Mouse (Mus musculus) small intestine, adult 2 months (tissue): ENCODE data around the gene Rmnd1. TPM values are rescaled to one million over a fixed set of nuclear protein-coding genes. Genes with fewer than 3 reads are reported as not detected.
A peak's percentile ranks its signal among the peaks of the same experiment; 100 is the strongest.
"Not testable (repeated sequence)": the region's sequence is repeated elsewhere in the genome, so short reads cannot be mapped to it uniquely, and the experiment has no call there.

Experiments used
- H3K27ac ChIP-seq: fragments of 200-500 bp; 2 replicates; pipeline ENCODE4 v1.5.1; 2012; ENCODE audit warnings: low read depth, low read length, control low read depth, inconsistent platforms; ENCODE audit not compliant: insufficient read depth
- H3K27me3 ChIP-seq: fragments of 200-500 bp; 2 replicates; pipeline ENCODE4 v1.6.1; 2012; ENCODE audit warnings: mild to moderate bottlenecking, moderate library complexity, low read length, inconsistent platforms; ENCODE audit not compliant: control insufficient read depth, insufficient read depth
- H3K36me3 ChIP-seq: fragments of 200-500 bp; 2 replicates; pipeline ENCODE4 v1.6.1; 2012; ENCODE audit warnings: mild to moderate bottlenecking, low read length, control low read depth, inconsistent platforms; ENCODE audit not compliant: control insufficient read depth, insufficient read depth
- H3K4me1 ChIP-seq: fragments of 200-500 bp; 2 replicates; pipeline ENCODE4 v1.6.1; 2012; ENCODE audit warnings: low read length, inconsistent platforms, mixed read lengths; ENCODE audit not compliant: control insufficient read depth, insufficient read depth, insufficient read length
- H3K4me3 ChIP-seq: fragments of 200-500 bp; 2 replicates; pipeline ENCODE4 v1.5.1; 2012; ENCODE audit warnings: low read depth, mild to moderate bottlenecking, control low read depth, inconsistent platforms, low read length, moderate library complexity
- CTCF ChIP-seq: fragments of 200-500 bp; IDR thresholded peaks from 2 replicates; pipeline ENCODE4 v1.5.1; 2012; ENCODE audit warnings: low read depth, mild to moderate bottlenecking, control low read depth, inconsistent platforms, low read length, moderate library complexity, mixed read lengths; ENCODE audit not compliant: insufficient replicate concordance, insufficient read length; ENCODE audit errors: extremely low read depth
- POLR2A ChIP-seq: fragments of 200-500 bp; IDR thresholded peaks from 2 replicates; pipeline ENCODE4 v1.6.1; 2012; ENCODE audit warnings: low read depth, mild to moderate bottlenecking, control low read depth, inconsistent platforms, low read length, moderate library complexity
- WGBS: fragments of 180-500 bp; shearing (Covaris S2); methylation state at CpG from one replicate; pipeline ENCODE4 v1.1.7; 2018; 5-methylcytosine and 5-hydroxymethylcytosine counted together
- polyA plus RNA-seq: library from polyadenylated mRNA; depleted of rRNA; stranded (reverse); fragments of >200 nt; gene quantifications from 2 replicates; pipeline ENCODE4 v1.2.3, GENCODE M21; 2012

Rmnd1 gene
- polyA plus RNA-seq, 1 experiment = 17.1 TPM

DNA sequence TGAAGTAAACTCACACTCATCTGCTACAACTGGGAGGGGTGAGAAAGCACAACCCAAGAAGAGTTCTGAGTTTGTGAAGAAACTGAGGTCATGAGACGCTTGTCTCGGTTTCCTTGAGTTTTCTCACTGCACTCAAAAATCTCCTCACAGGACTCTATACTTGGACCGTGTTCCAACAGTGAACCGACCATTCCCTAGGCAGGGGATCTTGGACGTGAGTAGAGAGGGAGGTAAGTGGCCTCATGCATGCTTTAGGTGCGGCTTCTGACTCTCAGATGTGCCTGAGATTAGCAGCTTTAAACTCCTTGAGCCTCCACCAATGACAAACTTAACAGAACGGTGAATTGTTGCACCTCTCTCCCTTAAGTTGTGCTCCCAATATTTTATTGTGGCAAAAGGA is 33.6 kb upstream of the Rmnd1 start:
- no peaks in the 10 kb centered on the region for H3K36me3 ChIP-seq
- H3K4me1 ChIP-seq = peaks cover 2% of the 10 kb centered on the region; the same call in 1 of the 2 replicates
- no peaks in the 10 kb centered on the region for H3K27me3 ChIP-seq
- WGBS = 67% methylated on average over 7 of the region's 7 CpGs
- no peak overlapping the region for H3K27ac ChIP-seq
- H3K4me3 ChIP-seq = no peak overlapping the region
- no peak for TF ChIP-seq POLR2A
- TF ChIP-seq CTCF = no peak

DNA sequence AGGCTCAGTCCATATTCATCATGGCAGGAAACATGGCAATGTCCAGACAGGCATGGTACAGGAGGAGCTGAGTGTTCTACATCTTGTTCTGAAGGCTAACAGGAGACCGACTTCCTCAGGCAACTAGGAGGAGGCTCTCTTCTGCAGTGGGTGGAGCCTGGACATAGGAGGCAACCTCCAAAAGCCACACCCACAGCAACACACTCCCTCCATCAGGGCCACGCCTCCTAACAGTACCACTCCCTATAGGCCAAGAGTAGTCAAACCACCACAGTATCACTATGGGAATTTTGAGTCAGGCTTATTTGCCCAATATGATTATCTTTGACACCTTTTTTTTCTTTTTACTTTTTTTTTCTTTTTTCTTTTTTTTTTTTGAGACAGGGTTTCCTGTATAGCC is 28.0 kb upstream of the Rmnd1 start:
- 90% methylated on average over 2 of the region's 2 CpGs for WGBS
- Histone ChIP-seq H3K27me3 (no peaks in the 10 kb centered on the region), H3K36me3 (peaks cover 3% of the 10 kb centered on the region), H3K4me1 (no peaks in the 10 kb centered on the region), H3K27ac (no peak overlapping the region), H3K4me3 (no peak overlapping the region)
- TF ChIP-seq CTCF (no peak), POLR2A (no peak)

DNA sequence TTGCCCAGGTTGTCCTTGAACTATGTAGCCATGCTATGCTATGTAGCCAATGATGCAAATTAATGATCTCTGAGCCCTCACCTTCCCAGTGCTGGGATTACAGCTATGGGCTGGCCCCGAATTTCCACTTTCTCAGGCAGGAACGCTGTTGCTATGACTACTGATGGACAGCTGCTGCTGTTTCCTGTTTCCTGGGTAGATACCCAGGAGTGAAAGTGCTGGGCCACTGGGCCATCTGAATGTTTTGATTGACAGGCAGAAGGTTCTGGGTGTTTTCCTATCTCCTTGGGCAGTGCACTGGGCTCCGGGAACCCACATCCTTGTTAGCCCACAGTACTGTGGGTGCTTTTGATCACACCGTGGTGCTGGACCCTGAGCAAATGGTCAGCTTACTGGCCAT is 24.2 kb upstream of the Rmnd1 start:
- H3K4me3 ChIP-seq = no peak overlapping the region
- no peaks in the 10 kb centered on the region for H3K4me1 ChIP-seq
- H3K36me3 ChIP-seq = peaks cover 23% of the 10 kb centered on the region
- WGBS = 69% methylated on average over 4 of the region's 4 CpGs
- H3K27me3 ChIP-seq = no peaks in the 10 kb centered on the region
- TF ChIP-seq CTCF (no peak), POLR2A (no peak)
- no peak overlapping the region for H3K27ac ChIP-seq

DNA sequence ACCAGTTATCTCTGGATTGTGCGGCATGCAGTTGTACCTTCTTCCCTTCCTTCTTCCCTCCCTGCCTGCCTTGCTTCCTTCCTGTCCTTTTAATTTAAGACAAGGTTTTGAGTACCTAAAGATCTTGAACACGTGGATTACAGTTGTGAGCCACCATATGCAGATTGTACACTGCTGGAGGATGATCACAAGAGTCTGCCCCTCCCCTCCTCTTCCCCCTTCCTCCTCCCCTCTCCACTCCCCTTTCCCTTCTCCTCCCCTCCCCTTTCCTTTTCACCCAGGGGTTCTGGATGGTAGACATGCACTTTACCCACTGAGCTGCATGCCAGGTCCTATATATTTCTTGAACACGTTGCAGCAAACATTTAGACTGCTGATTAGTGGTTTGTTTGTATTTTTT is 3.2 kb upstream of the Rmnd1 start:
- Histone ChIP-seq H3K27ac (no peak overlapping the region), H3K4me1 (0 out of 2 replicates have a peak, but pooled peaks cover 1% of the 10 kb centered on the region), H3K36me3 (peaks cover 22% of the 10 kb centered on the region), H3K27me3 (no peaks in the 10 kb centered on the region), H3K4me3 (no peak overlapping the region)
- TF ChIP-seq CTCF = no peak
- no peak for TF ChIP-seq POLR2A
- WGBS = 87% methylated on average over 3 of the region's 3 CpGs

DNA sequence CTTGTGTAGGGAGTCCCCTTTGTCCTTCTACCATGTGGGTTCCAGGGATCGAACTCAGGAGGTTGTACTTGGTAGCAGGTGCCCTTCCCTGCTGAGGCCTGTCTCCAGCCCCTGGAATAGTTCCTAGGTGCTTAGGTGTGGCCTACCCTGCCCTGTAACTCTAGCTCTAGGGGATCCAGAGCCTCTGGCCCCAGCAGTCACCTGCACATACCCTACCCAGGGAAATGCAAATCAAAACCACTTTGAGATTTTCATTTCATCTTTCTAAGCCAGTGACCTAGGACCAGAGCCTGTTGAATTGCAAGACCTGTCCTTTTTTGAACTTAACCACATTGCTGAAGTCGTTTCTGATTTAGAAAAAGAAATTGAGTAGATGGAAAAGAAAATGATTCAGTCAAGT is 1.7 kb upstream of the Rmnd1 start:
- H3K27ac ChIP-seq, H3K4me3 ChIP-seq, H3K27me3 ChIP-seq, H3K4me1 ChIP-seq: not testable (repeated sequence)
- WGBS = 72% methylated on average over 2 of the region's 2 CpGs
- H3K36me3 ChIP-seq = peaks cover 13% of the 10 kb centered on the region

DNA sequence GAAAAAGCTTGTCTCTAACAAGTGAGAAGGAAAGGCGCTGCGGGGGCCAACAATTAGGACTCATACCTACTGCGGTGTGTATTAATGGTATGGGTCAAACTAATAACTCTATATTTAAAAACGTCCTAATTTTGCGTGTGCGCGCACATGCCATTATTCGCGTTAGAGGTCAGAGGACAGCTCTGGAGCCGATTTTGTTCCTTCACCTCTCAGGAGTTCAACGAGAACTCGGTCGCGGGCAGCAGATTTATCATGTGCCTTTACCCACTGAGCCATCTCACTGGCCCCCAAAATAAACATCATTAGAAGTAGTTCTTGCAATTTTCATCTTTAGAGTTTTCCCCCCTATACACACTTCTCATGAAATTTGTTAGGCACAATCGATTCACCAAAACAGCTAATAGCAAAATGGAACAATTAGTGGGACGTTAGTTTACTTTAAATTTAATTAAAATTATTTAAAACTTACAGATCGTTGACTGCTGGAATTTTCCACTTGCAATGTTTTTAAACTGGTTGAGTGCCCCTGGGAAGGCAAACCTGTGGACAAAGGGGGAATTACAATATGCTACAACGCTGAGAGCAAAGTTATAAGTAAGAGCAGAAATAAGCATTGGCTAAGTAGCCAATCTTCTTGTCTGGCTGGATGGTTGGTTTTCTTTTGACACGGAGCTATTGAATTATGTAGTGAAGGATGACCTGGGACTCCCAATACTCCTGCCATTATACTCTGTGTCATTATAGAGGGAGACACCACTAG is 988 bp upstream of the Rmnd1 start:
- no peak for TF ChIP-seq POLR2A
- TF ChIP-seq CTCF = no peak
- Histone ChIP-seq H3K4me1 (0 out of 2 replicates have a peak, but pooled peaks cover 1% of the 10 kb centered on the region), H3K4me3 (peak overlapping the region; percentile 99), H3K27ac (peak overlapping the region; percentile 98), H3K27me3 (no peaks in the 10 kb centered on the region), H3K36me3 (peaks cover 10% of the 10 kb centered on the region)
- WGBS = 5% methylated on average over 19 of the region's 19 CpGs

DNA sequence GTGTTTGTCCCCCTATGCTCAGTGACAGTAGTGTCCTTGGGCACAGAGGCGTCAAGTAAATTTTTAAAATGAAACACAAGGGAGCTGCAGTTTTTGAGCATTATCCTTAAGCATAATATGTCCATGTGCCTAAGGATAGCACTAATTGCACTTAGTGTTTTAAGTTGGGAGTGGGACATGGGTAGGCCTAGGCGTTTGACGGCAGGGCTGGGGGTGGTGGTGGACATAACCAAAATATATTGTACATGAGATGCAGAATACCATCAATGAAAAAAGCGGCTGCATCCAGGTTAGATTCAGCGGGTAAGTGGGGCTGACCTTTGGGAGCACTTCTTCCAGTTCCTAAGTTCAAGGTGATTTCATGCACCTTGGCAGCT is 454 bp downstream of the Rmnd1 start:
- no peak for TF ChIP-seq POLR2A
- no peak for TF ChIP-seq CTCF
- Histone ChIP-seq H3K27me3 (no peaks in the 10 kb centered on the region), H3K27ac (peak overlapping the region; percentile 66), H3K36me3 (peaks cover 10% of the 10 kb centered on the region), H3K4me3 (peak overlapping the region; percentile 81), H3K4me1 (0 out of 2 replicates have a peak, but pooled peaks cover 1% of the 10 kb centered on the region)
- 8% methylated on average over 5 of the region's 5 CpGs for WGBS
